Mouse (Mus musculus) c-Kit-negative CD71-positive TER-119-positive erythroid progenitor cells, embryonic 14.5 days (primary cell): ENCODE measurements around the gene Il12rb1.

Experiments used
- DNase-seq: peaks from one replicate; pipeline ENCODE4 v3.0.0-alpha.2; 2013; ENCODE audit warnings: low read depth, low spot score

Il12rb1 gene

DNA sequence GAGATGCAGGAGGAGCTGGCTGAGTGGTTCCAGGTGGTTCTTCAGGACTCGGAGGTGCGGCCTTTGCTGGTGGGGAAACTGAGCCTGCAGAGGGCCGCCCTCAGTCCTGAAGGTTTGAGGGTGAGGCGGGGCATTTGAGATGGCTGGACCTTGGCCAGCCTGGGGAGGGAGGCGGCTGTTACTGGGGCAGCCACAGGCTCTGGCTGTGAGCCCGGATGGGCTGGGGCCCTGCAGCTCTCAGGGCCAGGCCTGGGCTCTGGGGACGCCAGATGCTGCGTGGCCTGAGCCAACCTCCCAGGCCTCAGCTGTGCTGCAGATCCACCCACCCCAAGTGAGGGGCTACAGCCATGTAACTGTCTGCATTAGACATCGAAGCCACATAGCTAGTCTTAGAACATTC lies 34.4 kb upstream of the Il12rb1 start:
- DNase-seq, result no peak

DNA sequence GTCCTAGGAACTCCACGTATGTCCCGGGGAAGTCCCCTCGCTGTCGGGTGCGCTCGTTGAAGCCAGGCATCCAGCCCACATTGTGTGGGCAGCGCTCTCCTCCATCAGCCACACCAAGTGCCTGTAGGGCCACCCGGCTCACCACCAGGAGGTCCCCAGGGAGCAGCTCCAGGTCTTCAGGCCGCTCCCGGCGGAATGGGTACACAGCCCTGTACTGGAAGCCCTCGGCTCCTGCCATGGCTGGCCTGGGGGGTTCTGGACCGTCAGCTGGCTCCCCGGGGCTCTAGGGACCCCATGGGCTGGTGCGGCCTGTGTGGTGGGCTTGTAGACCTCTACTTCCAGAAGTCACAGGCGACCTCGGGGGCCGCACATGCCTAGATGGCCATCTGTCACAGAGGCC lies 33.5 kb upstream of the Il12rb1 start:
- DNase-seq, result no peak

DNA sequence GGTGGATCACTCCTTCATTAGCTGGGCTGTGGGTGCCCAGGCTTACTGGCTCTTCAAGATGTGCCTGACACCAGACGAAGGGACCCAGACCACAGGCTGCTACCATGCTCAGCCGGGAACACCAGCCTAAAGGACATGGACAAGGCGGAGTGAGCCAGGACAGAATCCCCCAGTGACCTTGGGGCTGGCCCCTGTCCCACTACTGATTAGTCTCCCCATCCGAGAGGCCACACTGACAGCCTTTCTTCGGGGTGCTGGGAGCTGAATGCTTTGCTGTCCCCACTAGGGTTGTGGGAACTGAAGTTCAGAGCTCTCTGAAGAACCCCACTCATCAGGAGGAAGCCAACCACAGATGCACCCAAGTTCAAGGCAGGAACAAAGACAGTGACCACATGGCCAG lies 33.0 kb upstream of the Il12rb1 start:
- DNase-seq, result no peak

DNA sequence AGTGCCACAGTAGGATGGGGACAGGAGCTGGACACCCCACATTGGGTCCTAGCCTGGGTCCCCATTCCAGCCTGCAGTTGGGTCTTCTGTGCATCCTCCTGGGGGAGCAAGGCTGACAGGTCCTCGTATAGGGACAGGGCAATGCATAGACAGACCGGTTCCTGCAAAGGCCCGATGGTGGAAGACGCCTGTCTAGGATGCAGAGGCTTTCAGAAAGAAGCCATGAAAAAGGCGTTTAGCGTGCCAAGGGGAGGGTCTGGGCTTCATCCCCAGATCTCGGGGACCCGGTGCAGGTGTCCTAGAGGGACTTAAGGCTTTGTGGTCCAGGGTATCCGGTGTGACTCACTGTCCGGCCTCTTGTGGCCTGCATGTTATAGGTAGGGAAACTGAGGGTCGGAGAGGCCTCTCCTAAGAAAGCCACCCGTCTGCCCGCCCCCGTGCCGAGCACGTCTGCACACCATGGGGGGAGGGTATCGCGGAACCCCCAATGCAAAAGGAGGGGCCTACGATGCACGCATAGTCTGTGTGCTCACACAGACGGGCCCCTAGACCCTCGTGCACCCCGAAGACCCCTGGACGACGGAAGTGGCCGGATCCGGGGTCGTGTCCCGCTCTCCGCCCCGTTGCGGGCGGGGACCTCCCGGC lies 32.3 kb upstream of the Il12rb1 start:
- no peak for DNase-seq

DNA sequence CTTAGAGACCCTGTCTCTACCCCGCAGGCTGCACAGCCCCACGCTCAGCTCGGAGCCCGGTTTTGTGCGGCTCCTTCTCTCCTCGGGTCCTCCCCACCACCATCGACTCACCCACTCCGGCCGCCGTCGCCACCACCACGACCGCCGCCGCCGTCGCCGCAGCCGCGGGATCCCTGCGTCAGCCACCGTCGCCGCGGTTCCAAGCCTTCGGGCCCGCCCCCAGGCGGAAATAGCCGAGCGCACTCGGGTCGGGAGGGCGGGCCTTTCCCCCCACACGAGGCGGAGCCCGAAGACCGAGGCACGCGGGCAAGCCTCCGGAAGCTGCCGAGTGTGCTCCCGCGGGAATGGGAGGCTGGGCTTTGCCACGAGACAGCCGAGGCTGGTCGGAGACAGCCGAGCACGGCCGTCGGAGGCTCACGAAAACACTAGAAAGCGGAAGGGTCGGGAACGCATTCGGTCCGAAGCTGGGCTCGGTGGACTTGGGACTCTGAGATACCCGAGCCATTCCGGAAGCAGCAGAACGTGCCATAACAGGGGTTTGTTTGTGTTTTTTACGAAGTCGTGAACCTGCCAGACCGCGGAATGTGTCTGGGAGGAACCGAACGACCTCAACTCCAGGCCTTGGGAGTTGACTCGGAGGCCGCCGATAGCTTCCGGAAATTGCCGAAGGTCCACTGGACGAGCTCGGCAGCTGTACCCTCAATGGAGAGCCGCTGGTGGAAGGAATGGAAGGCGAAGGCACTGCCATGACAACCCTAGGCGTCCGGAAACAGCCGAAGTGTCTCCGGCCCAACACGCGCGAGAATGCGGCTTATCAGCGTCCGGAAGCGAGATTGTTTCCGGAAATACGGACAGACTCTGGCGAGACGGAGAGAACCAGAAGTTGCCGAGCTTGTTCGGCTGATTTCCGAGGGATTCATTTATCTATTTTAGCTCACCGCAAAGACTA lies 31.5 kb upstream of the Il12rb1 start, which contains the start of gene Pik3r2:
Pik3r2 (minus strand) TSS at position 218 of the 949 bp plus-strand sequence.
- peak; percentile 93 for DNase-seq

DNA sequence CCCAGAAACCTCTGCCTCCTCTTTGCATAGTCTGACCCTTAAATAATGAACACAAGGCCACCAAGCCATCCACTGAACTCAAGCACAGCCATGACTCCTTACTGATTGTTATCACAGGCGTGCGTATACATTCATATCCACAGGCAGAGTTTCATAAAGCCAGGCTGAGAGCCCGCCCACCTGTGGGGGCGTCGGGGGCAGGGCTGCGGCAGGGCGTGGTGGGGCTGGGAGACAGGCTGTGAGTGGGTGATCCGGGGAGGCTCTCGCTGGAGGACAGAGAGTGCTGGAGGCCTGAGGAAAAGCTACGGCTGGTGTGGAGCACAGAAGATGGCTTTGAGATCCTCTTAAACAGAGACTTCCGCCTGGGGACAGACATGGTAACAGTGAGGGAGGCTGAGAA lies 28.2 kb upstream of the Il12rb1 start:
- no peak for DNase-seq

DNA sequence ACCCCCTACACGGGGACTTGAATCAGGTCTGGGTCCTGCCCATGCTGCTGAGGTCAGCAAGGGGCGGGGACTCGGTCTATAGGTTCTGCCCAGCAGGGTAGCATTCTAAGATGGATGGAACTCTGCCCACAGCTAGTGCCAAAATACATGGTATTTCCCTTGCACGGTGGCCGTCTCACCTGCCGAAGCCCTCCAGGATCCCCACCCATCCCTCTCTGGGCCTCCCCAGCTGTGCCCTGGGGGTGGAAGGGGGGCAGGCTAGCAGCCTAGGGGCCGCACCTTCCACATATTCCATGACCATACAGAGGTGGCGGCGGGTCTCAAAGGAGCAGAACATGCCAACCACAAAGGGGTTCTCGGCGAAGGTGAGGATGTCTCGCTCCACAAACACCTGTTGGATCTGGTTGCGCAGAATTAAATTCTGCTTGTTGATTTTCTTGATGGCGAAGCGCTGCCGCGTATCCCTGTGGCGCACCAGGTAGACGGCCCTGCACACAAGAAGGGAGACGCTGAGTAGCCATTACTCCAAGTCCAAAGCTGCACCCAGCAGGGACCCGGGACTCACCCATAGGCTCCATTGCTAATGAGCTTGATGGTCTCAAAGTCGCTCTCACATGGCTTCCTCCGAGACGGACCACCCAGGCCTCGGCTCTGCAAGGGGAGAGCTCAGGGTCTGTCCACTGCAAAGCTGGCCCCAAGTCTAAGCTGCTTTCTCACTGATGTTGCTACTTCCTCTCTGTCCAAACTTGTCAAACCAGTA lies 21.8 kb upstream of the Il12rb1 start:
- DNase-seq, result no peak

DNA sequence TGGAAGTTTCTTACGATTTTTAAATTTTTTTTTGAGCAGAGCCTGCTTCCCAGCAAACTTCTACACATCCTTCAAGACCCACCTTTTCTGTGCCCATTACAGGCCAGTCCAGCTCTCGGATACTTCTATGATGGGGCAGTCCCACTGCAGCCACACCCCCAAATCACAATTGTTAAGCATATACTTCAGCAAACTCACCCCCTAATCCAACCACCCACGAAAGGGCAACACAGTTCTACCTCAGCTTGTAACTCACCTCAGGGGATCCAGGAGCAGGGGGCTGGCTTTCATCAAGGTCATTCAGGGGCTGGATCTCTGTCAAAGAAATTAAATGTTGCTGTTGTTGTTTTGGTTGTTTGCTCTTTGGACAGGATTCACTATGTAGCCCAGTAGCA lies 21.2 kb upstream of the Il12rb1 start:
- DNase-seq, result no peak

DNA sequence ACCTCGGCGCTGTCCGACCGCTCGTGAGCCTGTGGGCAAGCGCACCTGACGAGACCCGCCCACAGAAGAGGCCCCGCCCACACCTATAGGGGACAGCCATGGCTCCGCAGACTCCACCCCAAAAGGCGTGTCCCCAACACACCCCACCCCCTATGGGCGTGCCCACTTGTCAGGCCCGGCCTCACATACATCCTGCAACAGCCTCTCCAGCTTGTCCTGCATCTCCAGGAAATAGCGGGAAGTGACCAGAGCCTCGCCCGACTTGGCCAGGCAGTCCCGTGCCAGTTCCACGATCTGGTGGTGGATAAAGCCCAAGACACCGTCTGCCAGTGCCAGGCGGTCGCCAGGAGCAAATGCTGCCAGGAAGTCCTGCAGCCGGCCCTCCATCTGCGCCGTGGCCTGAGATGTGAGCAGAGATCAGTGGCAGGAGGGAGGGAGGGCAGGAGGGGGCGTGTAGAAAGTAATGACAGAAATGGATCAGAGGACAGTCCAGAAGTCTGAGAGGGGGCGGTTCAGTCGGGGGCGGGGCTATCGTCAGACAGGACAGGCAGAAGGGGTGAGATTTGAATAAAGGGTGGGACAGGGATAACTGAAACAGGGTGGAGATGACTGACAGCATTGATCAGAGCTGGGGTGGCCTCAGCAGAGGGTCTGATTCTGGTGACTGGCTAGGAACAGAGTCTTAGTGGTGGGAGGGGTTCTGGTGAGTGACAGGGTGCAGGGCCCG lies 20.1 kb upstream of the Il12rb1 start:
- no peak for DNase-seq

DNA sequence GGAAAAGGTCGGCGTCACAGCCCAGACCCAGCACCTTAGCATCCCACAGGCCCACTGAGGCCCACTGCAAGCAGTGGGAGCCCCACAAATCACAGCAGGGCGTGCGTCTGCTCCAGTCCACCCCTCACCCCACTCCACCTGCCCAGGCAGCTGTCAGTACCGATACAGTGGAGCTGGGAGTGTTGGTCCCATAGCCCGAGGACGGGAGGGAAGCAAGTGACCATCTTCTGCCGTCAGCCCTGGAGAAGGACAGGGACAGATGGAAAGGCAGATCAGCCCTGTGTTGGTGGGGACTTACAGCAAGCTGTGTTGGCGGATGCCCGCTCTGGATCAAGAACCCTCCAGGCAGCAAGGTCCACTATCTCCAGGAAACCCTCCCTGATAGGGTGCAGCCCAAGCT lies 19.2 kb upstream of the Il12rb1 start:
- no peak for DNase-seq

DNA sequence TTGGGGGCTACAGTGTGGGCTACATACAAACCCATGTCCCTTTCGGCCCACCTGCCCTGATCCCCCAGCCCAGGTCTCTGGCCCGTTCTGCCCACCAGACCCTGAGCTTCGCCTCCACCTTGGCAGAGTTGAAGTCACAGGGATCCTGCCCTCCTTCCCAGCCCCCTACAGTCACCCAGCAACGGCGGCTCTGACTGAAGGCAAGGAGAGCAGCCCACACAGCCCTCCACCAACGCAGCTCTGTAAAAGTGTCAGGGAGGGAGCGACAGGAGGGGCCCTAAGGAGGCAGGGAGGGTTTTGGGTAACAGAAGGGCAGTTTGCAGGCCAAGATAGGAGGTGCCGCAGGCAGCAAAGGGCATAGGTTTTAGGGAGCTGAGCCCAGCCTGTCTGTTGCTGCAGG lies 17.4 kb upstream of the Il12rb1 start:
- no peak for DNase-seq

DNA sequence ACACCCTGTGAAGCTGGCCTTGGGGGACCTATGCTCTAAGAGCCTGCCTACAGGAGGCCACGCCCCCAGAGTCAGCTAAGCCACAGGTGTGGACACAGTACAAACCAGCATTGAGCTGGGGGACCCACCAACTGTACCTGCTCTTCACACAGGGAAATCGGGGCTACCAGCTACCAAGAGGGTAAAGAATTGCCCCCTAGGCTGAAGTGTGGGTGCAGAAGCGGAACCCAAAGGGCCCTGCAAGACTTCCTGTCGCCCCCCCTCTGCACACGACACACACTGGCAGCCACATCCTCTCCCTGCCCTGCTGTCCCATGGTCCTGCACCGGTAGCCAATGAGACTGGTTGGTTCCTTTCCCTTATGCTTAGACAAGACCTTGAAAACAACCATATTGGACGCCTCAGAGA lies 17.0 kb upstream of the Il12rb1 start:
- DNase-seq, result no peak

DNA sequence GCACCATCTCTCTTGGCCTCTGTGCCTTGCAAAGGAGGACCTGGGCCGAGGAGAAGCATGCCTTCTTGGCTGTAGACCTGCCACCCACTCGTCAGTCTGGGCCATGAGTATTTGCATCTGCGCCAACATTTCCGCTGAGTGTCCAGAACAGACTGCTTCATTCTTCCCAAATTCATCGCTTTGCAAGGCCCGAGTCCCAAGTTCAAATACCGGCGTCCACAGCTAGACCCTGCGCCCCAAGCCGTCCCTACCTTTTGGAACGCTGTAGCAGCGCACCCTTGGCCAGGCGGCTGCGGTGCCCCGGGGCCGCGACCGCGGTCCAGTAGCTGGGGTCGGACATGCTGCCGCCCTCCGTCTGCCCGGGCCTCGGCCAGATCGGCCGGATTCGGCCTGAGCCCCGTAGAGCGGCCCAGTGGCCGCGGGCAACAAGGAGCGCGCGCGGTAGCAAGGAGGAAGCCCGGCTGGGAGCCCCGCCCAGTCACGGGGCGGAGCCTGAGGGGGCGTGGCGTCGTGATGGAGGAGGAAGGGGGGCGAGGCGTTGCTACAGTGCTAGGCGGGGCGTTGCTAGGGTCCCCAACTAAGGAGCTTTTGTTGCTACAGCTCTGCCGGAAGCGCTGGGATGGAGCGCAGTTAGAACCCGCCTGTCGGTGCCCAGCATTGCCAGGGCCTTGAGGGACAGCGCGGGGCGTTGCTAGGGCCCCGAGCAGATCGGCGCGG lies 16.1 kb upstream of the Il12rb1 start:
- peak; percentile 71 for DNase-seq

DNA sequence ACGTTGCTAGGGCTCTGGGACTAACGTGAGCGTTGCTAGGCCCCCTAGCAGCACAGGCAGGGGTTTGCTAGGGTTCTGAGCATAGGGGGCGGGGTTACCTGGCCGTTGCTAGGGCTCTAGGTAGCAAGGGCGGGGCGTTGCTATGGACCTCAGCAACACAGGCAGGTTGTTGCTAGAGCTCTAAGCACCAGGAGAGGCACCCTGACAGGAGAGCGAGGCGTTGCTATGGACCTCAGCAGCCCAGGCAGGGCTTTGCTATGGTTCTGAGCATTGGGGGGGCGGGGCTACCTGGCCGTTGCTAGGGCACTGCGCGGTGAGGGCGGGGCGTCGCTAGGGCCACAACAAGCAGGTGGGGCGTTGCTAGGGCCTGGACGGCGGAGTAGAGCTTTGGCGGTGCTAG lies 15.5 kb upstream of the Il12rb1 start:
- peak; percentile 62 for DNase-seq

DNA sequence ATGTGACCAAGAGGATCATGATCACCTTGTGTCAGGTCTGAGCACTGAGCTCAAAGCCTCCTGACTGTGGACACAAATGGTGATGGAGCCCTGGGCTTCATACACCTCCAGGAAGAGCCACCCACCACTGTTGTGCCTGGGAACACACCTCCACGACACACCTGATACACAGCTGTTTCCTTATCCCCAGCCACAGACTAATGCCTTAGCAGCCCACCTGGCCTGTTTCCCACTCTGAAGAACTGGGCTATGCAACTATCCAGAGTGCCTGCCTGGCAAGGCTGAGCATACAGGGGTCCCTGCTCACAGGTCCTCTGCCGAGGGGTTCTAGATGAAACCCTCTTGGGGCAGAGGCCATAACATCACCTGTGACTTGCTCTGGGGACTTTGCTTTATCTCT lies 14.0 kb upstream of the Il12rb1 start:
- no peak for DNase-seq

DNA sequence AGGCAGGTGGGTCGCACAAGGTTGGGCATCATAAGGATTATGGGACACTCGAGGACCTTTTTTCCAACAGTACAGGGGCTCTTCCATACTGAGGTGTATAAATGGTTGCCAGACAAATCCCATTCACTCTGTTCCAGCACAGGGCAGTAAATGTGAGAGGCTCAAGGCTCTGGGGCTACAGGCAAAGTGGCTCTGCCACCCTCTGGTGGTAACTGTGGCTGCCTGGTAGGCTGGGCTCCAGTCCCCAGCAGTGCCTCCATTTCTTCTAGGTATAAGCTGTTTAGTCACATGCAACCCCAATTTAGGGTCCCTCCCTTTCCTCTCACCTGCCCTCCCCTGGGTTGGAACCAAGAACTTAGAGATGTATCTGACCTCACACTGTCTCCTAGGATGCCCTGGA lies 12.9 kb upstream of the Il12rb1 start:
- no peak for DNase-seq

DNA sequence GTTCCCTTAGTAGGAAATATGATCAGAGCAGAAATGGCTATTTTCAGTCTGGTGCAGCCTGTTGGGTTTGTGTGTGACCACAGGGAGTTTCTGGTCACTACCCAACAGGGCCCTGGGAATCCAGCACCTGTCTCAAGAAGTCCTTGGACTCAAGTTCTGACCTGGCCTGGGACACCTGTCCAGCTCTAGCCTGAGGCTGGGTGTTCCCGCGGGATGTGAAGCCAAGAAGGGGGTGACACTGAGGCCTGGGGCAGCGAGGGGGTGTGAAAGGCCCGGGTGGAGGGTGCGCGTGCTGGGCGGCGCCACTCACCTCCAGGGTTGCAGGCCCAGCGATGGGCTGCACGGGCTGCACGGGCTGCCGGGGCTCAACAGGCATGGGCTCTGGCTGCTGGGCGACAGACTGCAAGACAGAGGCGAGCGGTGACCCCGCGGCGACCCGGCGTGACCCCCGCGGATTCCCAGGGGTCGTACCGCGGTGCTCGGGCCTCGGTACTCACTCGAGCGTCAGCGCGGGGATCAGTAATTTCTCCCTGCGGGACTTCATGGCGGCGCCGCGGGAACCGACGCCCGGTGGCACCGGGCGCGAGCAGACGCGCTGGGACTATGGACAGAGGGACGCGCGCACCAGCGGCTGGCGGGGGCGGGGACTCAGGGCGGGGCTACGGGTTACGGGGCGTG lies 11.7 kb upstream of the Il12rb1 start:
- DNase-seq, result no peak

DNA sequence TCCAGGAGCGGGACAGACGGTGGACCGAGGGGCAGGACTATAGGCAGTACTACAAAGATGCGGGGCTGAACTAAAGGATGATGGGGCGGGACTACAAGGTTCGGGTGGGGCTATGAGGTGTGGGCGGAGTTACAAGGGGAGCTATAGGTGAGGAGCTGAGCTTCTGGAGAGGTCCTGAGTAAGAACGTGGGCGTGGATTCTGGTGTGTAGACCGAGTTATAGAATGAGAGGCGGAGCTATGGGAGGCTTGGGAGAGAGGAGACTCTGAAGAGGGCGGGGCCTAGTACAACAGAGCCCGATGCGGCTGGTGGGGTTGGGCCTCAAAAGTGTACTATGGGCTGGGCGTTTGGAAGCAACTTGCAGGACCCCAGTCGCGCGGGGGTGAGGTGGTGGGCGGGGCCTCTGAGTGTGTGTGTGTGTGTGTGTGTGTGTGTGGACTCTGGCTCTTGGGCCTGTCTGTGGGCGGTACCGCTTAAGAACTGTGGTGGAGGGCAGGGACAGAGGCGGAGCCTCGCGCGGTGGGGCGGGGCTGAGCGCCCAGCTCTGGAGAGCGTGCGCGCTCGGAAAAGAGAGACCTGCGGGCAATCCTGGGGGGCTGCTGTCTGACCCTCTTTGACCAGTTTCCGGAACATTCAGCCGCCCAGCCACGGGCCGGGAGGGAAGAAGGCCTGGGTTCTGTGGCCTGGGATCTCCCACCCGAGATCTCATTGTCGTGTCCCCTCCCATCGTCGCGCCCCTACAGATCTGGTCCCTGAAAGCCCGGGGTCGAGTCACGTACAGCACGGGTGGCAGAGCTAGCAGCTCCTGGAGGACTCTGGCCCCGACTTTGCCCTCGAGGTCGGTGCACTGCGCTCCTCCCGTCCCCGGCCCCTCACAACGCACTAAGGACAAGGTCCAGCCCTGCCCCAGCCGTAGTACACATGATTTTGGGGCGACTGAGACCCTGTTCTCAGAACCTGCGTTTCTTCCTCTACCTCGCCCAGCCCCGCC lies 10.9 kb upstream of the Il12rb1 start:
- peak; percentile 81 for DNase-seq

DNA sequence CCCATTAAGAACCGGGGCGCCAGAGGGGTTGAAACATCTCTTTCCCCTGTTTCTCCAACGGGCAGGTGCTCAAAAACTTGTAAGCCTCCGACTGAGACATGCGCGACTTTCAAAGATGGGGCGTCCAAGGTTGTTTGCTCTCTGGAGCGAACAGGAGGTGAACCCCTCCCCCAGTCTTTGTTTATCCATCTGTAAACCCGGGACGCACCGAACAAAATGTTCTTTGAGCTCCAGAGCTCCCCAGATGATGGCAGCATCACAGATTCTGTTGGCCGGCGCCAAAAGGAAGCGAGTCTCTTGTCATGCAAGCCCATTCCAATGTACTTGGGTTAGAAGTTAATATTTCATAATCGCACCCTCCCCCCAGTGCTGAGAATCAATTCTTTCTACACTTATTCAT lies 10.0 kb upstream of the Il12rb1 start:
- DNase-seq, result no peak
